8 mouse cellular contexts compared by ENCODE assay signal in genomic region chr7:99267897-99268505, GRCm38 (mm10). TPM values are rescaled to one million over a fixed set of nuclear protein-coding genes. Genes with fewer than 3 reads are reported as not detected.
DNase-seq lines count a peak whose midpoint lies in the region; ATAC-seq and TF ChIP-seq lines count a peak whose summit lies in the region.

No protein-coding gene starts in this region.

- peaks cover 8% of the 10 kb centered on the region for H3K4me1 ChIP-seq in intestine, embryonic 14.5 days (replicated peaks; ENCODE audit: control insufficient read depth, insufficient read depth, low read length)
- H3K4me1 ChIP-seq in midbrain, embryonic 11.5 days (ENCODE audit: control insufficient read depth, insufficient read depth, low read length): peaks cover 23% of the 10 kb centered on the region
- H3K4me1 ChIP-seq in stomach, postnatal 0 days (replicated peaks; ENCODE audit: control insufficient read depth, insufficient read depth): peaks cover 2% of the 10 kb centered on the region; the same call in 1 of the 2 replicates

- no peaks in the 10 kb centered on the region for H3K9me3 ChIP-seq in intestine, embryonic 14.5 days (ENCODE audit: control insufficient read depth, low read length)
- H3K9me3 ChIP-seq in midbrain, embryonic 11.5 days (ENCODE audit: control insufficient read depth, low read length): no peaks in the 10 kb centered on the region
- H3K9me3 ChIP-seq in stomach, postnatal 0 days (ENCODE audit: control insufficient read depth, low read length): no peaks in the 10 kb centered on the region

- intact Hi-C loops in gastrocnemius, postnatal 14 days (cut with DNase I; ENCODE audit: low total_unique reads): no loop called here
- intact Hi-C loops in left cerebral cortex, postnatal 25 days (cut with DNase I): loop anchor here (5.0 kb wide), 2 partner anchors 99 to 126 kb away; partner anchors contain the start of gene Uvrag

- peaks cover 65% of the 10 kb centered on the region for H3K27me3 ChIP-seq in intestine, embryonic 14.5 days (replicated peaks; ENCODE audit: control insufficient read depth, insufficient read depth, low read length)
- H3K27me3 ChIP-seq in midbrain, embryonic 11.5 days (ENCODE audit: control insufficient read depth, insufficient read depth, low read length): peaks cover 16% of the 10 kb centered on the region
- H3K27me3 ChIP-seq in stomach, postnatal 0 days (ENCODE audit: control insufficient read depth, insufficient read depth, low read length): peaks cover 3% of the 10 kb centered on the region; the same call in 1 of the 2 replicates

- H3K4me3 ChIP-seq in intestine, embryonic 14.5 days (ENCODE audit: low read depth, low read length): peak overlapping the region; percentile 41
- H3K4me3 ChIP-seq in midbrain, embryonic 11.5 days (ENCODE audit: low read depth, low read length): peak overlapping the region; percentile 78
- peak overlapping the region; percentile 49 for H3K4me3 ChIP-seq in stomach, postnatal 0 days (ENCODE audit: low read depth, low read length)

- 1% methylated on average over 54 of the region's 59 CpGs for WGBS in intestine, embryonic 14.5 days
- WGBS in midbrain, embryonic 11.5 days: under 1% methylated on average over 59 of the region's 59 CpGs
- WGBS in stomach, postnatal 0 days: under 1% methylated on average over 52 of the region's 59 CpGs

- TF ChIP-seq CTCF in stomach, postnatal 0 days (IDR thresholded peaks at IDR 0.05; ENCODE audit: low read depth): no peak

- TF ChIP-seq EP300 in stomach, postnatal 0 days (optimal IDR thresholded peaks at IDR 0.05): no peak

- H3K36me3 ChIP-seq in intestine, embryonic 14.5 days (ENCODE audit: control insufficient read depth, insufficient read depth, low read length): no peaks in the 10 kb centered on the region
- no peaks in the 10 kb centered on the region for H3K36me3 ChIP-seq in midbrain, embryonic 11.5 days (ENCODE audit: control insufficient read depth, insufficient read depth, low read length)
- H3K36me3 ChIP-seq in stomach, postnatal 0 days (ENCODE audit: control insufficient read depth, insufficient read depth, low read length): no peaks in the 10 kb centered on the region

- peak overlapping the region; percentile 62 for H3K4me2 ChIP-seq in intestine, embryonic 14.5 days (ENCODE audit: low read length)
- peak overlapping the region; percentile 98 for H3K4me2 ChIP-seq in midbrain, embryonic 11.5 days
- H3K4me2 ChIP-seq in stomach, postnatal 0 days (replicated peaks; ENCODE audit: low read depth): peak overlapping the region; percentile 65

- ATAC-seq in intestine, embryonic 14.5 days (replicated peaks; ENCODE audit: low FRiP score, low TSS enrichment, low read depth): peak; percentile 79
- peak; percentile 96 for ATAC-seq in midbrain, embryonic 11.5 days (ENCODE audit: low FRiP score)
- ATAC-seq in stomach, postnatal 0 days (ENCODE audit: low FRiP score, low TSS enrichment): peak; percentile 73

- no peak overlapping the region for H3K27ac ChIP-seq in intestine, embryonic 14.5 days (ENCODE audit: low read depth)
- peak overlapping the region; percentile 86 for H3K27ac ChIP-seq in midbrain, embryonic 11.5 days (ENCODE audit: low read depth, low read length)
- H3K27ac ChIP-seq in stomach, postnatal 0 days (replicated peaks): 0 out of 2 replicates have a peak overlapping the region, but pooled peaks have one; percentile 20

- peak overlapping the region; percentile 25; the same call in 1 of the 2 replicates for H3K9ac ChIP-seq in intestine, embryonic 14.5 days (ENCODE audit: low read length)
- peak overlapping the region; percentile 47 for H3K9ac ChIP-seq in midbrain, embryonic 11.5 days (ENCODE audit: low read length)
- H3K9ac ChIP-seq in stomach, postnatal 0 days (ENCODE audit: low read length): peak overlapping the region; percentile 41; the same call in 1 of the 2 replicates

- DNase-seq in ovary, adult 18-20 months (ENCODE audit: low spot score): peak; percentile 50
- no peak for DNase-seq in ovary, postnatal 10 days (ENCODE audit: low spot score)
- DNase-seq in embryo, embryonic 10 days (ENCODE audit: low spot score): peak; percentile 85
- DNase-seq in gastrocnemius, postnatal 14 days: peak; percentile 62
- DNase-seq in intestine, embryonic 14.5 days (ENCODE audit: low spot score): peak; percentile 81
- peak; percentile 89 to 90 for DNase-seq in left cerebral cortex, postnatal 25 days (ENCODE audit: low spot score in 2 of 2)
- peak; percentile 99 for DNase-seq in midbrain, embryonic 11.5 days (ENCODE audit: low spot score, missing footprints)
- peak; percentile 61 for DNase-seq in stomach, postnatal 0 days (ENCODE audit: low spot score)

RNA-seq across cellular contexts. Expression of gene Map6, which starts 0.8 kb away (rescaled TPM):
- 1 to 10 TPM; 3.9 to 6.6 TPM for total RNA-seq in gastrocnemius, postnatal 14 days (2021)
- polyA plus RNA-seq in intestine, embryonic 14.5 days (2014; fragmentation: Nextera tagmentation; extraction: Ambion mirVana): 6.1 and 6.2 TPM in 2 replicates
- total RNA-seq in left cerebral cortex, postnatal 25 days (2021): 100 to 1,000 TPM; 135 to 137 TPM
- polyA plus RNA-seq in midbrain, embryonic 11.5 days (2014; fragmentation: Nextera tagmentation; extraction: Ambion mirVana): 38.8 and 43.1 TPM in 2 replicates
- 8.7 and 9.1 TPM in 2 replicates for polyA plus RNA-seq in stomach, postnatal 0 days (2015; fragmentation: Nextera tagmentation; extraction: Ambion mirVana)

RNA-seq across cellular contexts. Expression of gene Mogat2, which starts 29.6 kb away (rescaled TPM):
- total RNA-seq in gastrocnemius, postnatal 14 days (2021): under 1 TPM in 1 of 2 experiments, not detected in 1; 0.14 TPM
- 40.1 and 48.6 TPM in 2 replicates for polyA plus RNA-seq in intestine, embryonic 14.5 days (2014; fragmentation: Nextera tagmentation; extraction: Ambion mirVana)
- not detected for total RNA-seq in left cerebral cortex, postnatal 25 days (2021)
- polyA plus RNA-seq in midbrain, embryonic 11.5 days (2014; fragmentation: Nextera tagmentation; extraction: Ambion mirVana): 10.1 and 13.0 TPM in 2 replicates
- polyA plus RNA-seq in stomach, postnatal 0 days (2015; fragmentation: Nextera tagmentation; extraction: Ambion mirVana): 8.7 and 9.4 TPM in 2 replicates
